Mouse (Mus musculus): ENCODE results near the gene Ear6.

DNA sequence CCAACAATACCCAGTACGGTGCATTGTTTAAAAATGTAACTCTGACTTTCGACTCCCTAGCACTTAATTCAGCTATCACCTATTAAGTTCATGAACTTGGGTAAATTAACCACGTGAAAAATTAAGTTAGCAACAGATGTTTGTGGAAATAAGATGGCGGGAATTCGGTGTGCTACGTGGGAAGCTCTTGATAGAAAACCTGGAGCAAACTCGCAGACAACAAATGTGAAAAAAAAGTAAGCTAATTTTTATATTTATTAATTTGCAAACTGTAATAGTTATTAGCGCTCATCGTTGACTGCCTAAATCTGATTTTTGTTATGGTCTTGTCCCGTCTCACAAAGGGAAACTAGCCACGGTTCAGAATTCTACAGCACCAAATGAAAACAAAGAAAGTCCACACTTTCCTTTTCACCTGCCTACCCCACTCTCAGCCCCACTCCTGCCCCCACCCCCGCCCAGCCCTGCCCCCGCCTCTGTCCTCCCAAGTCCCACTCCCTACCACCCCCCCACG is 30.6 kb downstream of the Ear6 start:
- TF ChIP-seq MAFK (IDR thresholded peaks at IDR 0.05; ENCODE audit: insufficient read depth, low read depth, low read length): no peak
- no peak for TF ChIP-seq CHD2 (IDR thresholded peaks at IDR 0.05; ENCODE audit: low read depth, low read length)
- TF ChIP-seq ZC3H11A (IDR thresholded peaks at IDR 0.05; ENCODE audit: borderline replicate concordance, low read depth, low read length): no peak
- TF ChIP-seq HCFC1 (IDR thresholded peaks at IDR 0.05; ENCODE audit: borderline replicate concordance, insufficient read depth, low read length): no peak
- 0 out of 2 replicates have a peak, but pooled peaks have one; percentile 25 for TF ChIP-seq ZNF384 (IDR thresholded peaks at IDR 0.05; ENCODE audit: low read depth, low read length)

All from ES-E14 (cell line).